In genomic region chr1:75251112-75251970, GRCm38 (mm10) we compare ENCODE assay signal across 8 mouse cellular contexts. TPM values are rescaled to one million over a fixed set of nuclear protein-coding genes. Genes with fewer than 3 reads are reported as not detected.
A peak's percentile ranks its signal among the peaks of the same experiment; 100 is the strongest.
DNase-seq lines count a peak whose midpoint lies in the region; ATAC-seq and TF ChIP-seq lines count a peak whose summit lies in the region.

No protein-coding gene starts in this region.

- peak overlapping the region; percentile 32; the same call in 1 of the 2 replicates for H3K9ac ChIP-seq in heart, embryonic 16.5 days (ENCODE audit: low read length)

- ATAC-seq in heart, embryonic 16.5 days (replicated peaks; ENCODE audit: extremely low read depth, insufficient read depth, low FRiP score): peak; percentile 16; the same call in 1 of the 2 replicates

- no peak overlapping the region for H3K4me3 ChIP-seq in embryonic fibroblast, embryonic 13.5 days (ENCODE audit: insufficient read depth, low read length)
- H3K4me3 ChIP-seq in heart, embryonic 16.5 days (ENCODE audit: low read length): peak overlapping the region; percentile 17

- H3K36me3 ChIP-seq in heart, embryonic 16.5 days (ENCODE audit: control insufficient read depth, insufficient read depth): no peaks in the 10 kb centered on the region

- DNase-seq in CD8-positive naive resting alpha-beta T cell, adult 2 months (ENCODE audit: low read depth in 2 of 2, low spot score in 2 of 2): peak; percentile 82 to 84
- DNase-seq in brain, adult 2 months (ENCODE audit: low read depth, low spot score): peak; percentile 94
- DNase-seq in kidney, postnatal 14 days: peak; percentile 91
- DNase-seq in lung, postnatal 4 days: peak; percentile 89 to 90
- peak; percentile 85 for DNase-seq in retina, postnatal 1 day
- peak; percentile 74 to 81 for DNase-seq in urinary bladder, adult 18-20 months (ENCODE audit: low spot score in 2 of 2)

- H3K4me2 ChIP-seq in heart, embryonic 16.5 days (ENCODE audit: low read depth, low read length): peak overlapping the region; percentile 51

- H3K27me3 ChIP-seq in heart, embryonic 16.5 days (ENCODE audit: control insufficient read depth, insufficient read depth, low read length): no peaks in the 10 kb centered on the region; the same call in 1 of the 2 replicates

- H3K9me3 ChIP-seq in heart, embryonic 16.5 days (replicated peaks; ENCODE audit: control insufficient read depth, low read length): no peaks in the 10 kb centered on the region

- peak; percentile 79 for TF ChIP-seq CTCF in embryonic fibroblast, embryonic 13.5 days (IDR thresholded peaks at IDR 0.05; ENCODE audit: borderline replicate concordance, insufficient read depth, low read length)

- H3K4me1 ChIP-seq in embryonic fibroblast, embryonic 13.5 days (ENCODE audit: control insufficient read depth, insufficient read depth, low read length): peaks cover 12% of the 10 kb centered on the region
- peaks cover 30% of the 10 kb centered on the region for H3K4me1 ChIP-seq in heart, embryonic 16.5 days (ENCODE audit: control insufficient read depth, insufficient read depth, low read length)

- TF ChIP-seq POLR2A in embryonic fibroblast, embryonic 13.5 days (IDR thresholded peaks at IDR 0.05; ENCODE audit: low read depth, low read length): no peak

- H3K27ac ChIP-seq in embryonic fibroblast, embryonic 13.5 days (ENCODE audit: insufficient read depth, low read length): no peak overlapping the region
- H3K27ac ChIP-seq in heart, embryonic 16.5 days (ENCODE audit: low read length): no peak overlapping the region

- WGBS in heart, embryonic 16.5 days: 7% methylated on average over 21 of the region's 22 CpGs

RNA-seq across cellular contexts. Expression of gene Ptprn, which starts 13.0 kb away (rescaled TPM):
- 67.6 and 114 TPM in 2 replicates for polyA plus RNA-seq in embryonic fibroblast, embryonic 13.5 days (2011; ENCODE audit: insufficient read length, low read depth, missing spikeins)
- 0.44 and 0.62 TPM in 2 replicates for polyA plus RNA-seq in heart, embryonic 16.5 days (2015; fragmentation: Nextera tagmentation; extraction: Ambion mirVana)

RNA-seq across cellular contexts. Expression of gene Dnajb2, which starts 15.1 kb away (rescaled TPM):
- polyA plus RNA-seq in embryonic fibroblast, embryonic 13.5 days (2011; ENCODE audit: insufficient read length, low read depth, missing spikeins): 28.4 and 31.8 TPM in 2 replicates
- 45.6 and 46.0 TPM in 2 replicates for polyA plus RNA-seq in heart, embryonic 16.5 days (2015; fragmentation: Nextera tagmentation; extraction: Ambion mirVana)

RNA-seq across cellular contexts. Expression of gene A630095N17Rik, which starts 19.4 kb away (rescaled TPM):
- polyA plus RNA-seq in embryonic fibroblast, embryonic 13.5 days (2011; ENCODE audit: insufficient read length, low read depth, missing spikeins): not detected in 2 replicates
- 0.24 TPM in 1 of 2 replicates, not detected in the other for polyA plus RNA-seq in heart, embryonic 16.5 days (2015; fragmentation: Nextera tagmentation; extraction: Ambion mirVana)

RNA-seq across cellular contexts. Expression of gene Resp18, which starts 26.9 kb away (rescaled TPM):
- polyA plus RNA-seq in embryonic fibroblast, embryonic 13.5 days (2011; ENCODE audit: insufficient read length, low read depth, missing spikeins): not detected in 2 replicates
- 0.76 TPM in 1 of 2 replicates, not detected in the other for polyA plus RNA-seq in heart, embryonic 16.5 days (2015; fragmentation: Nextera tagmentation; extraction: Ambion mirVana)

RNA-seq across cellular contexts. Expression of gene Tuba4a, which starts 31.7 kb away (rescaled TPM):
- polyA plus RNA-seq in embryonic fibroblast, embryonic 13.5 days (2011; ENCODE audit: insufficient read length, low read depth, missing spikeins): 27.8 and 46.8 TPM in 2 replicates
- 63.3 and 81.2 TPM in 2 replicates for polyA plus RNA-seq in heart, embryonic 16.5 days (2015; fragmentation: Nextera tagmentation; extraction: Ambion mirVana)

Comparison
In these comparisons a context has a peak if more than half of its experiments do, and no peak if none do; other contexts are left out.
1. RNA of gene Ptprn, which starts 13.0 kb away (polyA plus RNA-seq): 67.6 to 114 TPM in embryonic fibroblast, embryonic 13.5 days; 0.44 to 0.62 TPM in heart, embryonic 16.5 days; every median in the first group is over 10 times any median in the second.
2. Peak in every context shown above with its lines, with median percentiles within 50 percentile points of each other: DNase-seq.